Mouse (Mus musculus): ENCODE measurements around the gene Dusp16.

DNA sequence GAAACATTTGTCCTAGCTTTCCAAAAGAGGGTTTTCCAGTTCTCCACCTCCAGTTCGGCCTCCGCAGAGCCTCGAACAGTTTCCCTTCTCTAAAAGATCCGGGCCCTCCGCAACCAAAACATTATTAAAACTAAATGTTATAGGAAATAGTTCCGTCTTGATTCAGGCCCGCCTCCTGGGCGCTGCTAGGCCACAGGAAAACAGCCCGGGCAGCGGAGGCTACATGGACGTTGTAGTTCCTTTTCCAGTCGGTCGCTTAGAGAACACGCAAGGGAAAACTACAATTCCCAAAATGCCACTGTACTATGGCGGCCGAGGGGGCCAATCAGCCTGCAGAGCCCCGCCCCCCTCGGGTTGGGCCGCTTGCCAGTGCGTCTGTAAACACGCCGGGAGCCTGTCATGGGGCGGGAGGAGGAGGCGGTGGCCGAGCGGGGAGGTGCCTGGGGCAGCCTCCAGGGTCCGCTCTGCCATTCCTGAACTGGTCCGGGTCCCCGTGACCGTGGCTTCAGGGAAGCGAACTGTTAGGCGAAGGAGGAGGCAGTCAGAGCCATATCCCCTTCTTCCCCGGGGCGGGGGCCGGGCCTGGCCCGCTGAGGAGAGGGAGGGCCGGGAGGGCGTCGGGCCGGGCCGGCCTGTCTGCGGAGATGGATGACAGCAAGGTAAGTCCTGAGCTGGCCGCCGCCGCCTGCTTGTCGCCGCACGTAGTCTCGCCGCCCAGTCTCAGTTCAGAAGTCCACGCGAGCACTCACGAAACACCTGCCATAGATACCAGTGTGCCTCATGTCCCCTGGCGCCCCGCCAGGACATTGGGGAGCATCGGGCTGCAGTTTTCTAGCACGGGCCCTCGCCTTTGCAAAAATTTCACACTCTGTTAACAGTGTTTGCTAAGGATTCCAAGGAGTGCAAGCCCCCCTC lies 37.6 kb upstream of the Dusp16 start, which contains the start of gene Crebl2:
- peak; percentile 41 for TF ChIP-seq CTCF (IDR thresholded peaks at IDR 0.05; ENCODE audit: low read depth)
- no peak for TF ChIP-seq EP300 (IDR thresholded peaks at IDR 0.05; ENCODE audit: low read depth)
